Mouse (Mus musculus): ENCODE measurements around the gene Tet1.

- no peak for TF ChIP-seq POLR2A (IDR thresholded peaks at IDR 0.05; ENCODE audit: control insufficient read depth, low read depth, low read length)
- TF ChIP-seq CTCF (IDR thresholded peaks at IDR 0.05; ENCODE audit: control insufficient read depth, insufficient read depth, insufficient replicate concordance, low read depth, low read length): no peak
Observed at GRCm38 (mm10) chr10:62832783-62833182, 76.0 kb downstream of the Tet1 start.

Measured in testis, adult 2 months (tissue).